Mouse (Mus musculus) liver, embryonic 14.5 days (tissue): ENCODE measurements at regions not wholly inside any gene's neighbourhood (a gene's known extent, or its start where the extent isn't known, plus 50 kb on each side); places are given as distances from the start of the nearest gene placed in this dataset.

Experiments
- CTCF ChIP-seq: IDR thresholded peaks from 2 replicates; pipeline ENCODE4 v1.5.1; 2016; ENCODE audit warnings: antibody characterized with exemption, low read depth, control low read depth
- EP300 ChIP-seq: IDR thresholded peaks from 2 replicates; pipeline ENCODE4 v1.6.1; 2016; ENCODE audit warnings: antibody characterized with exemption, low read depth

GRCm38 (mm10) chr12:110380831-110381750, 65.8 kb upstream of the Ppp2r5c start:
- no peak for TF ChIP-seq CTCF
- no peak for TF ChIP-seq EP300
